Mouse (Mus musculus) forebrain, embryonic 11.5 days (tissue): ENCODE data around the gene Zcchc10. TPM values are rescaled to one million over a fixed set of nuclear protein-coding genes. Genes with fewer than 3 reads are reported as not detected.
"Not testable (repeated sequence)": the region's sequence is repeated elsewhere in the genome, so short reads cannot be mapped to it uniquely, and the experiment has no call there.

Experiments used
- ATAC-seq: fragments of 200-750 bp; cut with Nextera tagmentation; replicated peaks from 2 replicates; pipeline ENCODE4 v1.8.0; 2017; ENCODE audit warnings: moderate TSS enrichment; ENCODE audit not compliant: low FRiP score
- DNase-seq: peaks from one replicate; pipeline ENCODE4 v3.0.0-alpha.2; 2017; ENCODE audit warnings: low spot score
- H3K27ac ChIP-seq: fragments of 300-500 bp; sonication (generic); 2 replicates; pipeline ENCODE4 v1.5.1; 2014; ENCODE audit warnings: low read depth, low read length
- H3K27me3 ChIP-seq: fragments of 300-500 bp; sonication (generic); 2 replicates; pipeline ENCODE4 v1.6.1; 2014; ENCODE audit warnings: mild to moderate bottlenecking, low read length, mixed read lengths; ENCODE audit not compliant: control insufficient read depth, insufficient read depth
- H3K36me3 ChIP-seq: fragments of 300-500 bp; sonication (generic); 2 replicates; pipeline ENCODE4 v1.6.1; 2014; ENCODE audit warnings: mild to moderate bottlenecking, low read length, moderate library complexity, mixed read lengths; ENCODE audit not compliant: control insufficient read depth, insufficient read depth
- H3K4me1 ChIP-seq: fragments of 300-500 bp; sonication (generic); replicated peaks from 2 replicates; pipeline ENCODE4 v1.6.1; 2014; ENCODE audit warnings: low read length, mixed read lengths; ENCODE audit not compliant: control insufficient read depth, insufficient read depth
- H3K4me2 ChIP-seq: fragments of 300-500 bp; sonication (generic); 2 replicates; pipeline ENCODE4 v1.6.1; 2014; ENCODE audit warnings: low read depth, mild to moderate bottlenecking, low read length, moderate library complexity, mixed read lengths; ENCODE audit not compliant: severe bottlenecking
- H3K4me3 ChIP-seq: fragments of 300-500 bp; sonication (generic); 2 replicates; pipeline ENCODE4 v1.5.1; 2014; ENCODE audit warnings: low read depth, low read length
- H3K9ac ChIP-seq: fragments of 300-500 bp; sonication (generic); 2 replicates; pipeline ENCODE4 v1.6.1; 2014; ENCODE audit warnings: low read length
- H3K9me3 ChIP-seq: fragments of 300-500 bp; sonication (generic); 2 replicates; pipeline ENCODE4 v1.6.1; 2016; ENCODE audit warnings: low read length, mixed read lengths; ENCODE audit not compliant: control insufficient read depth
- WGBS: fragments of 180-500 bp; shearing (Covaris S2); extraction: QIAGEN DNeasy Blood & Tissue Kit; methylation state at CpG from one replicate; pipeline ENCODE4 v1.1.7; 2014; 5-methylcytosine and 5-hydroxymethylcytosine counted together
- polyA plus RNA-seq: library from polyadenylated mRNA; unstranded; fragments of >200 nt; fragmentation: Nextera tagmentation; extraction: Ambion mirVana; gene quantifications from 2 replicates; pipeline ENCODE4 v1.2.1, GENCODE M21; 2014

Zcchc10 gene
- polyA plus RNA-seq, 1 experiment from 2014 or later = 24.1 TPM

- Histone ChIP-seq H3K27ac (no peak overlapping the region), H3K4me2 (no peak overlapping the region), H3K4me1 (no peaks in the 10 kb centered on the region), H3K9me3 (no peaks in the 10 kb centered on the region), H3K9ac (no peak overlapping the region), H3K36me3 (peaks cover 7% of the 10 kb centered on the region; the same call in 1 of the 2 replicates), H3K4me3 (no peak overlapping the region), H3K27me3 (no peaks in the 10 kb centered on the region)
- WGBS = 93% methylated on average over 7 of the region's 7 CpGs
- ATAC-seq = no peak
- DNase-seq = no peak
These were observed 5.8 kb downstream of the Zcchc10 start for GRCm38 (mm10) chr11:53330325-53330724.

- Histone ChIP-seq H3K27me3 (no peaks in the 10 kb centered on the region), H3K9ac (no peak overlapping the region), H3K9me3 (no peaks in the 10 kb centered on the region), H3K27ac (no peak overlapping the region), H3K36me3 (peaks cover 7% of the 10 kb centered on the region; the same call in 1 of the 2 replicates), H3K4me2 (no peak overlapping the region), H3K4me3 (no peak overlapping the region), H3K4me1 (no peaks in the 10 kb centered on the region)
- DNase-seq (no peak), ATAC-seq (no peak)
- WGBS = 95% methylated on average over 6 of the region's 6 CpGs
These were observed 6.6 kb downstream of the Zcchc10 start for GRCm38 (mm10) chr11:53331121-53331520.

GRCm38 (mm10) chr11:53332076-53332680 is 7.7 kb downstream of the Zcchc10 start:
- 87% methylated on average over 14 of the region's 14 CpGs for WGBS
- Histone ChIP-seq H3K9ac (no peak overlapping the region), H3K9me3 (no peaks in the 10 kb centered on the region), H3K27me3 (no peaks in the 10 kb centered on the region), H3K4me3 (no peak overlapping the region), H3K4me1 (no peaks in the 10 kb centered on the region), H3K36me3 (peaks cover 7% of the 10 kb centered on the region; the same call in 1 of the 2 replicates), H3K27ac (no peak overlapping the region), H3K4me2 (no peak overlapping the region)
- no peak for DNase-seq
- no peak for ATAC-seq

- DNase-seq = no peak
- WGBS = 45% methylated on average over 3 of the region's 3 CpGs
- Histone ChIP-seq H3K4me2 (no peak overlapping the region), H3K27me3 (no peaks in the 10 kb centered on the region), H3K9ac (no peak overlapping the region), H3K4me3 (no peak overlapping the region), H3K4me1 (no peaks in the 10 kb centered on the region), H3K36me3 (peaks cover 2% of the 10 kb centered on the region; the same call in 1 of the 2 replicates), H3K9me3 (no peaks in the 10 kb centered on the region), H3K27ac (no peak overlapping the region)
- no peak for ATAC-seq
These were observed 11.2 kb downstream of the Zcchc10 start for GRCm38 (mm10) chr11:53335505-53336181.

- no peak for ATAC-seq
- no peaks in the 10 kb centered on the region for H3K27me3 ChIP-seq
- no peaks in the 10 kb centered on the region for H3K4me1 ChIP-seq
- H3K36me3 ChIP-seq = peaks cover 2% of the 10 kb centered on the region; the same call in 1 of the 2 replicates
- no peak for DNase-seq
- H3K9me3 ChIP-seq = no peaks in the 10 kb centered on the region
- H3K27ac ChIP-seq = no peak overlapping the region
- no peak overlapping the region for H3K4me3 ChIP-seq
- H3K4me2 ChIP-seq = no peak overlapping the region
- no peak overlapping the region for H3K9ac ChIP-seq
These were observed 11.7 kb downstream of the Zcchc10 start for GRCm38 (mm10) chr11:53336182-53336571.

- Histone ChIP-seq H3K4me2 (no peak overlapping the region), H3K27ac (no peak overlapping the region), H3K9me3 (no peaks in the 10 kb centered on the region), H3K4me3 (no peak overlapping the region), H3K9ac (no peak overlapping the region), H3K36me3 (no peaks in the 10 kb centered on the region; the same call in 1 of the 2 replicates), H3K27me3 (no peaks in the 10 kb centered on the region), H3K4me1 (no peaks in the 10 kb centered on the region)
- ATAC-seq = no peak
- no peak for DNase-seq
- WGBS = 82% methylated on average over 1 of the region's 1 CpGs
These were observed 12.4 kb downstream of the Zcchc10 start for GRCm38 (mm10) chr11:53336924-53337323.

GRCm38 (mm10) chr11:53337684-53338083 is 13.2 kb downstream of the Zcchc10 start:
- Histone ChIP-seq H3K9me3 (no peaks in the 10 kb centered on the region), H3K4me2 (no peak overlapping the region), H3K36me3 (no peaks in the 10 kb centered on the region), H3K9ac (no peak overlapping the region), H3K4me3 (no peak overlapping the region), H3K27me3 (no peaks in the 10 kb centered on the region), H3K27ac (no peak overlapping the region), H3K4me1 (no peaks in the 10 kb centered on the region)
- 66% methylated on average over 8 of the region's 8 CpGs for WGBS
- DNase-seq = no peak
- no peak for ATAC-seq

- H3K27ac ChIP-seq, H3K9ac ChIP-seq, H3K36me3 ChIP-seq, H3K9me3 ChIP-seq, DNase-seq, H3K4me2 ChIP-seq, ATAC-seq, H3K4me1 ChIP-seq, H3K4me3 ChIP-seq, H3K27me3 ChIP-seq: not testable (repeated sequence)
- 92% methylated on average over 10 of the region's 10 CpGs for WGBS
These were observed 16.5 kb downstream of the Zcchc10 start for GRCm38 (mm10) chr11:53341019-53341418.

- ATAC-seq = no peak
- Histone ChIP-seq H3K9ac (no peak overlapping the region), H3K4me2 (no peak overlapping the region), H3K9me3 (no peaks in the 10 kb centered on the region), H3K27me3 (no peaks in the 10 kb centered on the region), H3K36me3 (no peaks in the 10 kb centered on the region), H3K4me1 (no peaks in the 10 kb centered on the region), H3K4me3 (no peak overlapping the region), H3K27ac (no peak overlapping the region)
- DNase-seq = no peak
- 62% methylated on average over 5 of the region's 5 CpGs for WGBS
These were observed 18.2 kb downstream of the Zcchc10 start for GRCm38 (mm10) chr11:53342711-53343110.
